Mouse (Mus musculus): ENCODE results near the gene Trip6. TPM values are rescaled to one million over a fixed set of nuclear protein-coding genes. Genes with fewer than 3 reads are reported as not detected.
A peak's percentile ranks its signal among the peaks of the same experiment; 100 is the strongest.

The Trip6 gene
- polyA plus RNA-seq, 1 experiment, result 46.2 TPM

GRCm38 (mm10) chr5:137295296-137295695, 18.9 kb downstream of the Trip6 start:
- TF ChIP-seq CEBPB (IDR thresholded peaks at IDR 0.05; ENCODE audit: insufficient read depth, poor library complexity, severe bottlenecking) (no peak), MAX (IDR thresholded peaks at IDR 0.05; ENCODE audit: low read depth) (no peak), E2F4 (IDR thresholded peaks at IDR 0.05; ENCODE audit: insufficient read depth) (no peak), POLR2A (IDR thresholded peaks at IDR 0.05; ENCODE audit: insufficient read length, low read depth) (no peak), TCF12 (IDR thresholded peaks at IDR 0.05; ENCODE audit: insufficient read depth, poor library complexity, severe bottlenecking) (no peak), SRF (IDR thresholded peaks at IDR 0.05; ENCODE audit: control insufficient read depth, insufficient read length, low read depth) (no peak), REST (IDR thresholded peaks at IDR 0.05; ENCODE audit: insufficient read depth, insufficient read length) (no peak), MYOG (IDR thresholded peaks at IDR 0.05; ENCODE audit: control insufficient read depth in 1 of 3, insufficient read depth in 1 of 3, insufficient read length in 2 of 3, low read depth in 2 of 3) (no peak)
- Histone ChIP-seq H3K79me2 (ENCODE audit: control insufficient read depth, insufficient read depth) (no peaks in the 10 kb centered on the region), H3K4me2 (ENCODE audit: low read depth) (peak overlapping the region; percentile 79), H3K36me3 (ENCODE audit: control insufficient read depth, insufficient read depth) (peaks cover 34% of the 10 kb centered on the region), H3ac (ENCODE audit: control insufficient read depth, insufficient read length) (peak overlapping the region; percentile 14), H3K27me3 (ENCODE audit: control insufficient read depth, insufficient read depth, insufficient read length) (peaks cover 5% of the 10 kb centered on the region), H3K4me3 (peak overlapping the region; percentile 66)

- Histone ChIP-seq H3K36me3 (ENCODE audit: control insufficient read depth, insufficient read depth) (peaks cover 31% of the 10 kb centered on the region), H3K4me2 (ENCODE audit: low read depth) (peak overlapping the region; percentile 79), H3K27me3 (ENCODE audit: control insufficient read depth, insufficient read depth, insufficient read length) (peaks cover 7% of the 10 kb centered on the region), H3K79me2 (ENCODE audit: control insufficient read depth, insufficient read depth) (no peaks in the 10 kb centered on the region), H3K4me3 (peak overlapping the region; percentile 66), H3ac (ENCODE audit: control insufficient read depth, insufficient read length) (peak overlapping the region; percentile 14)
- TF ChIP-seq TCF3 (IDR thresholded peaks at IDR 0.05; ENCODE audit: insufficient read length, low read depth) (no peak), MYOD1 (IDR thresholded peaks at IDR 0.05; ENCODE audit: control insufficient read depth in 1 of 3, insufficient read length in 2 of 3, low read depth in 2 of 3) (peak in 1 of 3 experiments; percentile 32), POLR2A (IDR thresholded peaks at IDR 0.05; ENCODE audit: insufficient read length, low read depth) (peak; percentile 20), USF1 (IDR thresholded peaks at IDR 0.05; ENCODE audit: low read depth) (no peak), CEBPB (IDR thresholded peaks at IDR 0.05; ENCODE audit: insufficient read depth, poor library complexity, severe bottlenecking) (no peak), MAX (IDR thresholded peaks at IDR 0.05; ENCODE audit: low read depth) (no peak), TCF12 (IDR thresholded peaks at IDR 0.05; ENCODE audit: insufficient read depth, poor library complexity, severe bottlenecking) (no peak), SRF (IDR thresholded peaks at IDR 0.05; ENCODE audit: control insufficient read depth, insufficient read length, low read depth) (no peak), POLR2AphosphoS2 (IDR thresholded peaks at IDR 0.05; ENCODE audit: insufficient read length, low read depth) (peak; percentile 56), REST (IDR thresholded peaks at IDR 0.05; ENCODE audit: insufficient read depth, insufficient read length) (no peak)
Observed at GRCm38 (mm10) chr5:137294744-137295093, 19.5 kb downstream of the Trip6 start.

GRCm38 (mm10) chr5:137293839-137294743, 20.1 kb downstream of the Trip6 start, which contains the start of gene Ufsp1:
Gene Ufsp1, plus strand, starts transcription at chr5:137294629.
- peaks cover 8% of the 10 kb centered on the region for H3K27me3 ChIP-seq (ENCODE audit: control insufficient read depth, insufficient read depth, insufficient read length)
- H3K79me2 ChIP-seq (ENCODE audit: control insufficient read depth, insufficient read depth), result no peaks in the 10 kb centered on the region
- peaks cover 25% of the 10 kb centered on the region for H3K36me3 ChIP-seq (ENCODE audit: control insufficient read depth, insufficient read depth)
- H3K4me3 ChIP-seq, result peak within 1 kb of the TSS; percentile 66
- peak within 1 kb of the TSS; percentile 97 for H3K4me2 ChIP-seq (ENCODE audit: low read depth)
- H3ac ChIP-seq (ENCODE audit: control insufficient read depth, insufficient read length), result peak within 1 kb of the TSS; percentile 14
- TF ChIP-seq TCF3 (IDR thresholded peaks at IDR 0.05; ENCODE audit: insufficient read length, low read depth) (no peak), POLR2AphosphoS2 (IDR thresholded peaks at IDR 0.05; ENCODE audit: insufficient read length, low read depth) (peak; percentile 59), CEBPB (IDR thresholded peaks at IDR 0.05; ENCODE audit: insufficient read depth, poor library complexity, severe bottlenecking) (no peak), MAX (IDR thresholded peaks at IDR 0.05; ENCODE audit: low read depth) (no peak), E2F4 (IDR thresholded peaks at IDR 0.05; ENCODE audit: insufficient read depth) (no peak), SRF (IDR thresholded peaks at IDR 0.05; ENCODE audit: control insufficient read depth, insufficient read length, low read depth) (no peak), TCF12 (IDR thresholded peaks at IDR 0.05; ENCODE audit: insufficient read depth, poor library complexity, severe bottlenecking) (no peak), MYOG (IDR thresholded peaks at IDR 0.05; ENCODE audit: control insufficient read depth in 1 of 3, insufficient read depth in 1 of 3, insufficient read length in 2 of 3, low read depth in 2 of 3) (peak in 1 of 3 experiments; percentile 2), POLR2A (IDR thresholded peaks at IDR 0.05; ENCODE audit: insufficient read length, low read depth) (peak; percentile 69), MYOD1 (IDR thresholded peaks at IDR 0.05; ENCODE audit: control insufficient read depth in 1 of 3, insufficient read length in 2 of 3, low read depth in 2 of 3) (no peak)

- peaks cover 17% of the 10 kb centered on the region for H3K36me3 ChIP-seq (ENCODE audit: control insufficient read depth, insufficient read depth)
- H3K27me3 ChIP-seq (ENCODE audit: control insufficient read depth, insufficient read depth, insufficient read length), result peaks cover 11% of the 10 kb centered on the region
- no peaks in the 10 kb centered on the region for H3K79me2 ChIP-seq (ENCODE audit: control insufficient read depth, insufficient read depth)
- peak overlapping the region; percentile 97 for H3K4me2 ChIP-seq (ENCODE audit: low read depth)
- H3K4me3 ChIP-seq, result peak overlapping the region; percentile 66
- peak overlapping the region; percentile 14 for H3ac ChIP-seq (ENCODE audit: control insufficient read depth, insufficient read length)
- TF ChIP-seq POLR2A (IDR thresholded peaks at IDR 0.05; ENCODE audit: insufficient read length, low read depth) (peak; percentile 40), MYOD1 (IDR thresholded peaks at IDR 0.05; ENCODE audit: control insufficient read depth in 1 of 3, insufficient read length in 2 of 3, low read depth in 2 of 3) (peak in 1 of 3 experiments; percentile 56), E2F4 (IDR thresholded peaks at IDR 0.05; ENCODE audit: insufficient read depth) (no peak), SRF (IDR thresholded peaks at IDR 0.05; ENCODE audit: control insufficient read depth, insufficient read length, low read depth) (no peak), CEBPB (IDR thresholded peaks at IDR 0.05; ENCODE audit: insufficient read depth, poor library complexity, severe bottlenecking) (no peak), USF1 (IDR thresholded peaks at IDR 0.05; ENCODE audit: low read depth) (no peak), TCF12 (IDR thresholded peaks at IDR 0.05; ENCODE audit: insufficient read depth, poor library complexity, severe bottlenecking) (no peak), POLR2AphosphoS2 (IDR thresholded peaks at IDR 0.05; ENCODE audit: insufficient read length, low read depth) (peak; percentile 56)
Observed at GRCm38 (mm10) chr5:137293282-137293681, 20.9 kb downstream of the Trip6 start.
